Comparison of ENCODE assay signal across 14 mouse cellular contexts in the genomic region with DNA sequence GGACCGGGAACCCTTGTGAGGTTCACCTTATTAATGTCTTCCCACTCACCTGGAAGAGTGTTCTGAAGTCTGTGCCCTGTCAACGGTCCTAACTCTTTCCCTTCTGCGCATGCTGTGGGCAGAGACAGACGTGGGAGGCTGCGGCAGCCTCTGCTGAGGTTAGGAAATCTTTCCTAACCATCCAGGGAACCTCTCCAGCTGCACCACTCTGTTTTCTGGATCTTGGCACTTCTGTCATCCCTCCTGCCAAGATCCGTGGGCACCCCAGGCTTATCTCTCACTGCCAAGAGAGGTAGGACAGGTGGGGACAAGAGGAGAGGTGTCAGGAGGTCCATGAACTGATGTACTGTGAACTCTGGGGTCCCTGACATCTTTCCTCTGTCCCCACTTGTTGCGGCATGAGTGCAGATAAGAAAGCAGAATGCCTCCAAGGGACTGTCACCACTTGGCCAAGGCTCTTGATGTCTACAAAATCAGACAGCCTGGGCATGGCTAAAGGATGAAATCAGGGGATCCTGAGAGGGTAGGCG.
"Had no signal": no experiment of that assay in that cellular context is flagged by ENCODE, and none has a peak within 500 bp of the region (broad histone marks: within the 10 kb centered on the region; RNA-seq: fewer than 3 reads in every experiment).

No protein-coding gene starts in this region.

- H3K4me3 ChIP-seq: kidney, embryonic 15.5 days; left cerebral cortex, adult 2 months; liver, embryonic 13.5 days; midbrain, embryonic 12.5 days; midbrain, embryonic 15.5 days; neural tube, embryonic 12.5 days; neural tube, embryonic 15.5 days had no signal

- H3K36me3 ChIP-seq: kidney, embryonic 15.5 days; liver, embryonic 13.5 days; midbrain, embryonic 12.5 days; midbrain, embryonic 15.5 days; neural tube, embryonic 12.5 days; neural tube, embryonic 15.5 days had no signal

- DNase-seq: kidney, postnatal 10 days; kidney, postnatal 36 days; layer of hippocampus, postnatal 36 days; liver, embryonic 13.5 days; lung, adult 2 months; lung, postnatal 14 days; thymus, adult 18-20 months; thymus, postnatal 36 days had no signal

- H3K27ac ChIP-seq: kidney, embryonic 15.5 days; left cerebral cortex, adult 2 months; liver, embryonic 13.5 days; midbrain, embryonic 12.5 days; midbrain, embryonic 15.5 days; neural tube, embryonic 12.5 days; neural tube, embryonic 15.5 days had no signal

- H3K27me3 ChIP-seq: kidney, embryonic 15.5 days; liver, embryonic 13.5 days; midbrain, embryonic 12.5 days; midbrain, embryonic 15.5 days; neural tube, embryonic 12.5 days; neural tube, embryonic 15.5 days had no signal

- ATAC-seq: midbrain, embryonic 15.5 days had no signal

- H3K4me2 ChIP-seq: kidney, embryonic 15.5 days; liver, embryonic 13.5 days; midbrain, embryonic 12.5 days; midbrain, embryonic 15.5 days; neural tube, embryonic 12.5 days; neural tube, embryonic 15.5 days had no signal

- H3K4me1 ChIP-seq: neural tube, embryonic 12.5 days had no signal

- H3K9me3 ChIP-seq: kidney, embryonic 15.5 days; liver, embryonic 13.5 days; midbrain, embryonic 12.5 days; midbrain, embryonic 15.5 days; neural tube, embryonic 12.5 days; neural tube, embryonic 15.5 days had no signal

- H3K9ac ChIP-seq: kidney, embryonic 15.5 days; liver, embryonic 13.5 days; midbrain, embryonic 12.5 days; midbrain, embryonic 15.5 days; neural tube, embryonic 12.5 days; neural tube, embryonic 15.5 days had no signal
